Mouse (Mus musculus) neural tube, embryonic 12.5 days (tissue): Measurements from ENCODE around the gene Ces1d. TPM values are rescaled to one million over a fixed set of nuclear protein-coding genes. Genes with fewer than 3 reads are reported as not detected.
"Not testable (repeated sequence)": the region's sequence is repeated elsewhere in the genome, so short reads cannot be mapped to it uniquely, and the experiment has no call there.

Experiments
- ATAC-seq: fragments of 200-750 bp; cut with Nextera tagmentation; 2 replicates; pipeline ENCODE4 v1.8.0; 2017; ENCODE audit warnings: low read depth, mild to moderate bottlenecking, moderate TSS enrichment, moderate library complexity; ENCODE audit not compliant: low FRiP score
- H3K27ac ChIP-seq: fragments of 300-500 bp; sonication (generic); 2 replicates; pipeline ENCODE4 v1.5.1; 2016
- H3K27me3 ChIP-seq: fragments of 300-500 bp; sonication (generic); replicated peaks from 2 replicates; pipeline ENCODE4 v1.6.1; 2016; ENCODE audit warnings: mild to moderate bottlenecking
- H3K36me3 ChIP-seq: fragments of 300-500 bp; sonication (generic); 2 replicates; pipeline ENCODE4 v1.6.1; 2016; ENCODE audit warnings: mild to moderate bottlenecking
- H3K4me1 ChIP-seq: fragments of 300-500 bp; sonication (generic); 2 replicates; pipeline ENCODE4 v1.6.1; 2016
- H3K4me2 ChIP-seq: fragments of 300-500 bp; sonication (generic); replicated peaks from 2 replicates; pipeline ENCODE4 v1.6.1; 2016; ENCODE audit warnings: mild to moderate bottlenecking
- H3K4me3 ChIP-seq: fragments of 300-500 bp; sonication (generic); 2 replicates; pipeline ENCODE4 v1.5.1; 2016
- H3K9ac ChIP-seq: fragments of 300-500 bp; sonication (generic); 2 replicates; pipeline ENCODE4 v1.6.1; 2016; ENCODE audit warnings: mild to moderate bottlenecking
- H3K9me3 ChIP-seq: fragments of 300-500 bp; sonication (generic); 2 replicates; pipeline ENCODE4 v1.6.1; 2016; ENCODE audit warnings: mild to moderate bottlenecking
- WGBS: fragments of 180-500 bp; shearing (Covaris S2); methylation state at CpG from one replicate; pipeline ENCODE4 v1.1.7; 2016; 5-methylcytosine and 5-hydroxymethylcytosine counted together
- polyA plus RNA-seq: library from polyadenylated mRNA; unstranded; fragments of >200 nt; fragmentation: Nextera tagmentation; extraction: Ambion mirVana; gene quantifications from 2 replicates; pipeline ENCODE4 v1.2.1, GENCODE M21; 2016

Ces1d gene
- 0.13 TPM in 1 of 2 replicates, not detected in the other for polyA plus RNA-seq

DNA sequence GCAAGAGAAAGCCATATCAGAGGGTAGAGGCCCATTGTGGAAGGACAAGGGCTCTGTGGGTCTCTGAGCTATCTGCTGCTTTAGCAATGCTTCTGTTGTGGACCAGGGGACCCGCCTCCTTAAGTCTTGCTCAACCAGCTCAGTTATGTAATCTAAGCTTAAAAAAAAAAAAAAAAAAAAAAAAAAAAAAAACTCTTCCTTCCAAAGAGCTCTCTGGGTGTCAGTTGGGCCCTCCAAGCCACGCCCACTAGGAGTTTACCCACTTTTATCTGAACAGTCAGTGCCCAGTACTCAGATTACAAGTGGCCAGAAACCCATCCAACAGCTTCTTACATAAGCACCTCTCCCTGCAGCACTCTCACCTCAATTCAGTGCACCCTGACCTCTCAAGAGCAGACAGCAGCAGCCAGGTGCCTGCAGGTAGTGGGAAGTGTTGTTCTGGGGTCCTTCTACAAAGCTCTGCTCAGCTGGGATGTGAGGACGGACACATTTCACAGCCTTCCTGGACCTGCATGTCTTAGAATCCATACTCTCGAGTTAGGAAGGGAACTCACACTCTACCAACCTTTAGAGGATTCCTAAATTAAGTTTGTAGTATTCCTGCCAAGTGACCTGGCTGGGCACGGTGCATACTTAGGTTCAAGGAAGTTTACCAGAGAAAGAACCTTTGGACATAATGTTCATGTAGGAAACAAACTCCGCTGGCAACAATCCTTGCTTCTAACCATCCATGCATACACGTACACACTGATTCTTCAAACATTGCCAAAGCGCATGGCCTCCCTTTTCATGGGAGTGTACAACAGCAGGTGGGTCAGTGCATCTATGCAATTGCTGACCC, at the start of gene Ces1d:
TSS of gene Ces1d (minus strand) at position 154 of the 841 bp plus-strand sequence.
- Histone ChIP-seq H3K27ac (no peak within 1 kb of the TSS), H3K4me3 (no peak within 1 kb of the TSS), H3K27me3 (no peaks in the 10 kb centered on the region), H3K9me3 (no peaks in the 10 kb centered on the region), H3K4me1 (no peaks in the 10 kb centered on the region), H3K36me3 (no peaks in the 10 kb centered on the region), H3K4me2 (no peak within 1 kb of the TSS), H3K9ac (no peak within 1 kb of the TSS)
- ATAC-seq, result no peak
- WGBS, result 80% methylated on average over 8 of the region's 8 CpGs

GRCm38 (mm10) chr8:93246057-93246456, 48.4 kb upstream of the Ces1d start:
- Histone ChIP-seq H3K4me2 (no peak overlapping the region), H3K27me3 (no peaks in the 10 kb centered on the region), H3K36me3 (no peaks in the 10 kb centered on the region), H3K9me3 (no peaks in the 10 kb centered on the region), H3K27ac (no peak overlapping the region), H3K4me3 (no peak overlapping the region), H3K9ac (no peak overlapping the region), H3K4me1 (no peaks in the 10 kb centered on the region)
- no peak for ATAC-seq
- WGBS, result 92% methylated on average over 2 of the region's 2 CpGs

GRCm38 (mm10) chr8:93239884-93240283, 42.2 kb upstream of the Ces1d start:
- no peak for ATAC-seq
- H3K27ac ChIP-seq, result no peak overlapping the region
- H3K27me3 ChIP-seq, result no peaks in the 10 kb centered on the region
- H3K4me1 ChIP-seq, result no peaks in the 10 kb centered on the region
- no peak overlapping the region for H3K9ac ChIP-seq
- H3K4me2 ChIP-seq, result no peak overlapping the region
- no peaks in the 10 kb centered on the region for H3K9me3 ChIP-seq
- H3K4me3 ChIP-seq, result no peak overlapping the region
- no peaks in the 10 kb centered on the region for H3K36me3 ChIP-seq

DNA sequence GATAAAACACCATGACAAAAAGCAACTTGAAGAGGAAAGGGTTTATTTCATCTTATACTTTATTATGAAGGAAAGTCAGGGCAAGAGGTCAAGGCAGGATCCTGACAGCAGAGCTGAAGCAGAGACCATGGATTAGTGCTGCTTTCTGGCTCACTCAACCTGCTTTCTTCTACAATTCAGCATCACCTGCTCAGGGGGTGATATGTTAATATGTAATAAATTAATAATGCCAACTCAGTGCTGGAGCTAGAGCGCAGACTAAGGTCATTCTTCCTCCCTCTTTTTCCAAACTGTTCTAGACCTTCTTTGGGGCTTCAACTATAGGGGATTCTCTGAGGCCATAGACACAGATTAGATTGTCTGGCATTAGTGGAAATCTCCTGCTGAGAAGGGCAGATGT, 38.0 kb upstream of the Ces1d start:
- Histone ChIP-seq H3K9me3 (no peaks in the 10 kb centered on the region), H3K27me3 (no peaks in the 10 kb centered on the region), H3K27ac (no peak overlapping the region), H3K4me1 (no peaks in the 10 kb centered on the region), H3K4me2 (no peak overlapping the region), H3K9ac (no peak overlapping the region), H3K4me3 (no peak overlapping the region), H3K36me3 (no peaks in the 10 kb centered on the region)
- no peak for ATAC-seq
- WGBS, result 94% methylated on average over 1 of the region's 1 CpGs

DNA sequence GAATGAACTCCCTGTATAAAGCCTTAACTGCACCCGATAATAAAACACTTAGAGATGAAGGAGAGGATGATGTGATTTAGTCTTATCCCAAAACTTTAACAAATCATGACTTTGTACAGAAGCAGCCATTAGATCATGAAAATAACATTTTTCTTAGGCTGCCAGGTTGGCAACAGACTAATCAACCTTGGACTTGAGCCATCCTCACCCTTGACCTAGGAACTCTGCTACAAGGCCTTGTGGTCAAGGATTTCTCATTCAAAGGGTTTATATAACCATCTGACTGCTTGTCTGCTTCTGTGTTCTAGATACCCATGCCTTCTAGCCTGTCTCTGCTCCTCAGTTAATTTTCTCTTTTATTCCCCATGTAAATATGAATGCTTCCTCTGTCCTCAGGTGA, 37.1 kb upstream of the Ces1d start:
- ATAC-seq, result no peak
- WGBS, result 89% methylated on average over 1 of the region's 1 CpGs
- Histone ChIP-seq H3K36me3 (no peaks in the 10 kb centered on the region), H3K27me3 (no peaks in the 10 kb centered on the region), H3K4me2 (no peak overlapping the region), H3K4me3 (no peak overlapping the region), H3K4me1 (no peaks in the 10 kb centered on the region), H3K27ac (no peak overlapping the region), H3K9ac (no peak overlapping the region), H3K9me3 (no peaks in the 10 kb centered on the region)

DNA sequence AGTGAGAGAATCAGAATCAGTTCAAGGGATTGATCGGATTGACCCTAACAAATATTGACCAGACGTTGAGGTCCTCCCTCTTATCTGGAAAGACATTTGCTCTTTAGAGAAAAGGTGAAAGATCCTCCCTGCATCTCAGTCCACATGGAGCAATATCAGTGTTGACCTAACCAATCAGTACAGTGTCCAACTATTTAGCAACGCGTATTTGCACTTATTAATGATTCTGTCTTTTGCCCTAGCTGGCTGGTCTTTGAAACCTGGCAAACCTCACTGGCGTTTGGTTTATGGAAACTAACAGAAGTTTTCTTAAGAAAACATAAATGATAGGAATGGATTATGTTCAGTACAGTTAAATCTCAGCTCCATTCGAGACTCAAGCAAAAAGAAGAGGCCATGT, 36.4 kb upstream of the Ces1d start:
- no peak overlapping the region for H3K9ac ChIP-seq
- no peaks in the 10 kb centered on the region for H3K4me1 ChIP-seq
- no peak for ATAC-seq
- H3K27me3 ChIP-seq, result no peaks in the 10 kb centered on the region
- no peak overlapping the region for H3K27ac ChIP-seq
- no peaks in the 10 kb centered on the region for H3K9me3 ChIP-seq
- 87% methylated on average over 6 of the region's 6 CpGs for WGBS
- H3K4me3 ChIP-seq, result no peak overlapping the region
- H3K36me3 ChIP-seq, result no peaks in the 10 kb centered on the region
- H3K4me2 ChIP-seq, result no peak overlapping the region

DNA sequence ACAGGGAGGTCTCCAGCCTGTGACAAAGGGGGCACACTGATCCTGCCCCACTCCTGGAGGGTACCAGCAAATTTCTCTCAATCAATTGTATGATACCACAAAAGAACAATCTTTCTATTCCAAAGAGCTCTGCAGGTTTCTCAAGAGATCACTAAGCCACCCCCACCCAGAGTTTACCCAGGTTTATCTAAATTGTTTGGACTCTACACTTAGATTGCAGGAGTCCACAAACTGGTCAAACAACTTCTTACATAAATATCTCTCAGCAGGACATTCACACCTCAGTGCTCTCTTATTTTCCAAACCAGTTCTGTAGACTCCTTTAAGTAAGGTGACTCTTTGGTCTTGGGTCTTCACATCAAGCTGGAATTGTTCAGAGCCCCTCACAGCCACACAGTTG, 31.8 kb upstream of the Ces1d start, which contains the start of gene Ces1e:
TSS of gene Ces1e (minus strand) at position 174 of the 400 bp plus-strand sequence.
- no peak for ATAC-seq
- Histone ChIP-seq H3K36me3 (no peaks in the 10 kb centered on the region), H3K9ac (no peak within 1 kb of the TSS), H3K4me1 (no peaks in the 10 kb centered on the region), H3K9me3 (no peaks in the 10 kb centered on the region), H3K27me3 (no peaks in the 10 kb centered on the region), H3K27ac (no peak within 1 kb of the TSS), H3K4me3 (no peak within 1 kb of the TSS), H3K4me2 (no peak within 1 kb of the TSS)

GRCm38 (mm10) chr8:93228673-93229370, 31.2 kb upstream of the Ces1d start:
- Histone ChIP-seq H3K27ac (no peak overlapping the region), H3K4me3 (no peak overlapping the region), H3K36me3 (no peaks in the 10 kb centered on the region), H3K4me1 (no peaks in the 10 kb centered on the region), H3K9ac (no peak overlapping the region), H3K9me3 (no peaks in the 10 kb centered on the region), H3K27me3 (no peaks in the 10 kb centered on the region), H3K4me2 (no peak overlapping the region)
- WGBS, result 80% methylated on average over 11 of the region's 11 CpGs
- no peak for ATAC-seq

DNA sequence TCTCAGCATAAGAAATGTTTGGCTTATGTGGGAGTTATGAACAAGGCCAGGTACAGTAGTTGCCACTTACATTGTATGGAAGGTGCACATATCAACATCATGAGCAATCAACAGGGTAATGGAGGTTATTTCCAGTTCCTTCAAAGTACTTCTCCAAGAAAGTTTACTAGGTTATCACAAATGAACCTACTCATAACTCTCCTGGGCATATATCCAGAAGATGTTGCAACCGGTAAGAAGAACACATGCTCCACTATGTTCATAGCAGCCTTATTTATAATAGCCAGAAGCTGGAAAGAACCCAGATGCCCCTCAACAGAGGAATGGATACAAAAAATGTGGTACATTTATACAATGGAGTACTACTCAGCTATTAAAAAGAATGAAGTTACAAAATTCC, 28.8 kb upstream of the Ces1d start:
- not testable (repeated sequence) for H3K9me3 ChIP-seq, H3K27ac ChIP-seq, H3K4me3 ChIP-seq, H3K27me3 ChIP-seq, H3K4me1 ChIP-seq, ATAC-seq, H3K4me2 ChIP-seq, H3K9ac ChIP-seq, H3K36me3 ChIP-seq
- WGBS, result 97% methylated on average over 1 of the region's 1 CpGs

DNA sequence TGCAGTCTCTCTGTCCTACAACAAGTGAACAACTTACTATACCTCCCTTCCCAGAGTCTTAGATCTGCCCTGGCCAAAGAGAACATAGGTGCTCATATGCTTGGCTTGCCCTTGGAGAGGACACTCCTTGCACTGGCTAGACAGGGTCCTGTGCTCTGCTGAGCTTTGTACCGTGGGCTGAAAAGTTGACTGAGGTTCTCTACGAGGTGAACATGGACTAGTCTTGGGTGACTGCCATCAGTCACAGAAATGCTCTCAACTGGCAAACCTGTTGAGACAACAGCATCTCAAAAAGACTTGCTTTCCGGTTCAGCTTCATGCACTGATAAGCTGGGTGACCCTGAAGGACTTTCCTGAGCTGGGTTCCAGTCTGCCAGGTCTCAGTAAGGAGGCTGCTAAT, 24.3 kb upstream of the Ces1d start:
- no peak overlapping the region for H3K27ac ChIP-seq
- H3K4me1 ChIP-seq, result no peaks in the 10 kb centered on the region
- H3K4me3 ChIP-seq, result no peak overlapping the region
- H3K27me3 ChIP-seq, result no peaks in the 10 kb centered on the region
- ATAC-seq, result no peak
- H3K9me3 ChIP-seq, result no peaks in the 10 kb centered on the region
- no peak overlapping the region for H3K4me2 ChIP-seq
- 90% methylated on average over 3 of the region's 3 CpGs for WGBS
- H3K36me3 ChIP-seq, result no peaks in the 10 kb centered on the region
- no peak overlapping the region for H3K9ac ChIP-seq

DNA sequence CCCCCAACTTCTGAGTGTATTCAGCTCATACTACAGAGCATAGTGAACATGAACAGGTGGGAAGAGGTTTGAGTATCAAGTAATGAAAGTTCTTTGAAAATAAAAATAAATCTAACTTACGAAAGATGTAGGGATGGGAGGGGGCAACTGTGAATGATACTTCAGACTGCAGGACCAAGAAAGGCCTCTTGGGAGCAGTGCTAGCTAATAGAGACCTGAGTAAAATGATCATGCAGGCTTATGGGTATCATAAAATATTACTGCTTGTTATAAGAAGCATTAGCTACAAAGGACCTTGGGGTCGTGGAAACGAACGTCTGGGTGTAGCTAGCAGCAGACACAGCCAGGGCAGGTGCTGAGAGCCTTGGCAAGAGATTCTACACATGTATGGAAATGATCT, 20.2 kb upstream of the Ces1d start:
- H3K9ac ChIP-seq, result no peak overlapping the region
- WGBS, result 67% methylated on average over 4 of the region's 4 CpGs
- no peaks in the 10 kb centered on the region for H3K27me3 ChIP-seq
- no peak for ATAC-seq
- H3K4me2 ChIP-seq, result no peak overlapping the region
- H3K27ac ChIP-seq, result no peak overlapping the region
- no peak overlapping the region for H3K4me3 ChIP-seq
- H3K9me3 ChIP-seq, result no peaks in the 10 kb centered on the region
- H3K4me1 ChIP-seq, result no peaks in the 10 kb centered on the region
- H3K36me3 ChIP-seq, result no peaks in the 10 kb centered on the region

DNA sequence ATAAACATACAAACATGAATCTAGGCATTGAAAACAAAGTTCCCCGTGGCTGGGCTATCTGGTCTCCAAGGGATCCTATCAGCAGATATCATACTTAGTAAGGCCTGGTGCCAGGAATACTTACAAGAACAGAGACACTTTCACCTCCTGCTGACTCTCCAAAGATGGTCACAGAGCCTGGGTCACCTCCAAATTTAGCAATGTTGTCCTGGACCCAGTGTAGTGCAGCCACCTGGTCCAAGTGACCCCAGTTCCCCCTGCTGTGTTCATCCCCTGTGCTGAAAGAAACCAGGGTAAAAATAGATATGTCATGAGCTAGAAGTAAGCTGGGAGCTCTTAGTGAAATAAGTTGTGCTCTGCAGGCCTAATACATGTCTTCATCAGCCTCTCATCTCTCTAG, 19.7 kb upstream of the Ces1d start:
- H3K4me2 ChIP-seq, result no peak overlapping the region
- H3K4me1 ChIP-seq, result no peaks in the 10 kb centered on the region
- H3K9me3 ChIP-seq, result no peaks in the 10 kb centered on the region
- ATAC-seq, result no peak
- H3K9ac ChIP-seq, result no peak overlapping the region
- no peak overlapping the region for H3K27ac ChIP-seq
- H3K27me3 ChIP-seq, result no peaks in the 10 kb centered on the region
- no peaks in the 10 kb centered on the region for H3K36me3 ChIP-seq
- WGBS, result 76% methylated on average over 1 of the region's 1 CpGs
- no peak overlapping the region for H3K4me3 ChIP-seq

DNA sequence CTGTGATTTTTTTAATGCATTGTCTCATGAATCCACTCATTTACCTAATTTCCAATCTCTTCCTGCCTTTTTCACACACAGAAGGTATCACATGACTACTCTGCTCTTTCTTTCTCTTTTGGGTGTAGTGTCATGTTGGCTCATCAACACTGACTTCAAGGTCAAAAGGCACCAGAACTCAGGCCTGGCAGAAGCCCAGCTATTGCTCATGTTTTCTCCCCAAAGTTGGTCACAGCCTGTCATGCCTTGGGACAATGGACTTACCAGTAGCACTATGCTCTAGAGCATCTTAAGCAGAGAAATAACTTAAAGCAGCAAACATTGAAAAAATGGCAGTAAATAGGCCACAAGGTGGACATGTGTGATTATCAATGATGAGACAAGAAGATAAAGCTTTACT, 13.5 kb upstream of the Ces1d start:
- no peaks in the 10 kb centered on the region for H3K36me3 ChIP-seq
- H3K27me3 ChIP-seq, result no peaks in the 10 kb centered on the region
- no peak for ATAC-seq
- H3K4me2 ChIP-seq, result no peak overlapping the region
- no peaks in the 10 kb centered on the region for H3K9me3 ChIP-seq
- H3K4me1 ChIP-seq, result no peaks in the 10 kb centered on the region
- H3K4me3 ChIP-seq, result no peak overlapping the region
- H3K27ac ChIP-seq, result no peak overlapping the region
- no peak overlapping the region for H3K9ac ChIP-seq
